Mouse (Mus musculus) cerebellum, postnatal 25 days (tissue): Measurements from ENCODE around the gene Bbc3.
"Not testable (repeated sequence)": the region's sequence is repeated elsewhere in the genome, so short reads cannot be mapped to it uniquely, and the experiment has no call there.

ENCODE experiments used
- DNase-seq, 2 experiments: peaks; one replicate each; pipeline ENCODE4 v3.0.0; 2021; ENCODE audit warnings: mixed read lengths in 2 of 2

Gene Bbc3

DNA sequence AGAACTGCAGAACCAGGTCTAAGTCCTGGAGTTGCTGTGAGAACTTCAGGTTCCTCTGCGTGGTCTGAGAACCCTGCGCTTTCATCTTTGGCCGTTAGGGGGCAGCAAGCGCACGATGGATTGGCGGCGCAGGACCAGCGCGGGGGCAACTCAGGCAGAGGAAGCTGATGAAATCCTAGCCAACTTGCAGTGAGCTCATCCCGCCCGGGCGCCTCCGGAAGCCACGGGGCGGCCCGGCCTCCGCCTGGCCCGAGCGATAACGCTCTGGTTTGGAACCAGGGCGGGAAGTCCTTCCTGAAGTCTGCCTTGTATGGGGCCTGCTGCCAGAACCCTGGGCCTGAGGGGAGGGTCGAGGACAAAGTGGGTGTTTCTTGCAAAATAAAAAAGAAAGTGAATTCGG is 13.4 kb upstream of the Bbc3 start:
- peak; percentile 98 for DNase-seq

DNA sequence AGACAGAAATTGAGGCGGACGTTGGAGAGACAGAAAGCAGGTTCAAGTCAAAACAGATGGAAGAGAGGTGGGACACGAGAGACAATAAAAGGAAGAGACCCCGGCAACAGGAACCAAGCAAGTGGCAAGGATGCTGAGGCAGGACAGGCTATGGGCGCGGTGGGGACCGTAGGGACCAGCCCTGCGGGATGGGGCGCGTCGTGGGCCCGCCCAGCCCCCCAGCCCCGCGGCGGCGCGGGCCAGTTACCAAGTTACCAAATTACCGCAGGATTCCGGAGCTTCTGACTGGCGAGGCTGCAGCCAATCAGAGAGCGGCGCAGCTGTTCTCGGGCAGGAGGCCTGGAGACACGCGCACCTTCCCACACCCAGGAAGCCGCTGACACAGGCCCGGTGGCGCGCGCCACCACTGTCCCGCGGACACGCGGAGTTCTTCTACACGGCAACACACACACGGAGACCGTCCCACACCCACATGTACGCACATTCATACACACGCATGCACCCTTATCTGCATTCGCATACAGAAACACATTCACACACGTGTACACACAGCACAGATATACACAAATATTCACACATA is 12.8 kb upstream of the Bbc3 start:
- peak; percentile 90 to 92 for DNase-seq

DNA sequence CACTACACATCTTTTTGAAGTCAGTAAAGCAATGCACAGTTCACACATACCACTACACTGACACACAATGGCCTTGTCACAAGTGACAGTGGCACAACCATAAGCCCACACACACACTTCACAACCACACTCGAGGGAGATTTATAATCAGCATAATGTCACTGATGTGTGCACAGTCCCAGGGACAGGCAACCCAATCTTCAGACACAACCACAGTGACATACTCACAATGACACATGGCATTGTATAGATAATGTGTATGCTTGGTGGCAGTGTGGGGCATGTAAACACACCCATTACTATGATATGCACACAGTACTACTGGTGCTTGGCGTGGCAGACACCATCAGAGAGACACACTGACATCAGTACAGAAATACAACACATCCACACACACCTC is 12.0 kb upstream of the Bbc3 start:
- DNase-seq = no peak

DNA sequence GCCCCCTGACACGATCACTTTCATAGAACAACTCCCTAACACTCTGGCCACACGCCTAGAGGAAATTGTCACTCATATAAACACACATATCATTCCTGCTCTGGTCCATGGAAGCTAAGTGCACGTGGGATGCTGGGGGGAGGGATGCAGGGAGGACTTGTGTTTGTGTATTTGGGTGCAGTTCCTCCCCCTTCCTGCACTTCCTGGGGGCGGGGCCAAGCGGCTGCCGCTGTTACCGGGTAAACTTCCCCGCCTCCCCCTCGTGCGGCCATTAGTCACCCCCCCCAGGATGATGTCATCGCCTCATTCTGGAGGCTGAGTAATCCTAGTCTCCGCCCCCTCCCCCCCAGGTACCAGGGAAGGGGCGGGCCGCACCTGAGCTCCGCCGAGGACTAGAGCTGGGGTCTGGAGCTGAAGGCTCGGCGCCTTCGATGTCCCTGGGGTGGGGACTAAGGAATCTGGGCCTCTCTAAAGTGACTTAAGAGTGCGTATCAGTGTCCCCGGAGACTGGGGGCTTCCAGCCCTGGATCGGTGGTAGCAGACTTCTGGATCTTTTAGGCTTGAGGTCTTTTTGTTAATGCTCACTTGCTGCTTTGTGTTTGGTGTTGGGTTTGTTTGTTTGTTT is 11.3 kb upstream of the Bbc3 start:
- peak; percentile 90 to 98 for DNase-seq

DNA sequence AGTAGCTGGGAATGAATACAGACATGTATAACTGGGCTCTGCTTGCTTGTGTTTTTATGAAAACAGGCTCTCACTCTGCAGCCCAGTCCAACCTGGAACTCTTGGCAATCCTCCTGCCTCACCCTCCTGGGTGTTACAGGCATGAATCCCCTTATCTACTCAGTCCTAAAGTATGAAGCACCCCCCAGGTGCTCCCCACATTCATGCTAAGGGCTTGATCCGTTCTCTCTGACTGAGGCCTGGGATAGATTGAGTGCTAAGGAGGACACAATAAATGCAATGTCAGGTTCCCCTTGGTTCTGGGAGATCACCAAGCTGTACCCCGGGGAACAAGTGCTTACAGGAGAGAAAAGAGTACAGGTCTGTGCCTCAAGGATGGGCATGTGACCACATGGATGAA is 10.6 kb upstream of the Bbc3 start:
- DNase-seq = no peak

DNA sequence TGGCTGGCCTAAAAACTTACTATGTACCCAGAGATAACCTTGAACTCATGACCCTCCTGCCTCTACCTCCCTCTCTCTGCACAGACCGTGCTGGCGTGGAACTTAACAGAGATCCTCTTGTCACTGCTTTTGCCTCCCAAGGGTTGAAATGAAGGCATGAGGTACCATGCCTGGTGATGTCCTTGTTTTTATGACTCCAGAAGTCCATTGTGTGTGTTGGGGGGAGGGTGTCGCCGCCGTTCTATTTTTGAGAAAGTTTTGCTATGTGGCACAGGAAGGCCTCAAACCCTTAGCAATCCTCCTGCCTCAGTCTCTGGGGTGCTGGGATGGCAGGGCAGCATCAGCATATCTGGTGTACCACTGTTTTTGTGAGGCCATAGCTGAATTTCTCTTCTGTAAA is 9.3 kb upstream of the Bbc3 start:
- no peak for DNase-seq

DNA sequence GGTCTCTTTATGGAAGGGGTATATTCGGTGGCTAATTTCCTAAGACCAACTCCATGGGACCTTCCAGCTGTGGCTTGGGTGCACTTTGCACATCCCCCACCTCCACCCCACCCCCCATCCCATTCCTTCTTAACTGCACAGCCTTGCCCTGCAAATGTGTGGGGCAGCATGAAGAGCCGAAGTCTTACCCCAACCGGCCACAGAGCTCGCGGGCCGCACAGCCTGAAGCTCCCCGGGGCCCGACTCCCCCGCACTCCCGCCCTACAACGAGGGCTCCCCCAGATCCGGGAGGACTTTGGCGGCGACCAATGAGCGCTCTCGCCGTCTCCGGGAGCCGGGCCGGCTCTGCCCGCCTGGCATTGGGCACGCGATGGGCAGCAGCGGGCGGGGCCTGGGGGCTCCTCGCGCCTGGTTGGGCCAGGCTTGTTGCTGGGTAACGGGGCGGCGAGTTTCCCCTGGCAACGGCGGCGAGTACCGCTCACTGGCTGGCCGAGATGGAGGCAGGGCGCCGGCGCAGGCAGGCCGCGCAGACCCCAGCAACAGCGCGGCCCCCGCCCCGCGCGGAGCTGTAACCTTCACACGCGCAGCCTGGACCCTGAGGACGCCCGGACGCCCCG is 8.7 kb upstream of the Bbc3 start:
- DNase-seq = peak; percentile 97 to 98

DNA sequence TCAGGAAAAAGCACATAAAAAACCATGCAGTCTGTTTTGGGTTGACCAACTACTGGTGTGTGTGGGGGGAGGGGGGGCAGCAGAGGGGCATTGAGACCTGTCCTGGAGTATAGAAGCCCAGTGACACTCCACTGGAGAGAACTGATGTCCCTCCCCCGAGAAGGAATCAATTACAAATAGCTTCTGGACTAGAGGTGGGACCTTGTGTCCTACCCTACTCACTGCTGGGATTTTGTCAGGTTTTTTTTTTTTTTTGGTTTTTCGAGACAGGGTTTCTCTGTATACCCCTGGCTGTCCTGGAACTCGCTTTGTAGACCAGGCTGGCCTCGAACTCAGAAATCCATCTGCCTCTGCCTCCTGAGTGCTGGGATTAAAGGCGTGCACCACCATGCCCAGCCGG is 1.1 kb upstream of the Bbc3 start:
- DNase-seq = not testable (repeated sequence)

DNA sequence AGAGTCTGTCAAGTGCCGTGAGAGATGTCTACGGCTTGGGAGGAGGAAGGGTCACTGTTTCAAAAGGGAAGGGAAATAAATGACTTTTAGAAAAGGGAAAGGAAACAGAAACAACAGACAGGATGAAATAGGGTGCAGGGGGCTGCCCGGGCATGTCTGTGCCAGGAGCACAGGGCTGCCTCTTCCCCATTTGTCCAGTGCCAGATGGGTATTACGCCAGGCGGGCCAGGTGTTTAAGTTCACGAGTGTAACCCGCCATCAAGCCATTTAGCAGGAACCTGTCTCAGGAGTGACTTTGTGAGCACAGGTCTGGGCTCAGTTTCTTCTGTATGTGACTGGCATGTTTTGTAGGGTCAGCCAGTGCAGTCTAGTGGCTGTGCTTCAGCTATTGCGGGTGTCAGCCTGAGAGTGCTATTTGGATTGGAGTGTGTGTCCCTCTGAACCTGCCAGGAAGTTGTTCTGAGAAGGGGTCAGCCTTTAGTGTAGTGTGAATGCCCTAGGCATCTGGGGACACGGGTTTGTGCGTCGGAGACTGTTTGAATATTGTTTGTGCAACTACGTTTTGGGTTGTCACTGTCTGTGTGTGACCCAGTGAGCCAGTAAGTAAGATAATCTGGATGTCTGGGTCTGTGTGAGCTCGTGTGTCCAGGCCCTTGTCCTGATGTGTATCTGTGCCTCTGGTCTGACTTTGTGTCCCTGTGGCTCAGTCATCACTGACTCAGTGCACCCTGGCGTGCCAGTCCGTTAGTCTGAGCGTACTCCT is 543 bp downstream of the Bbc3 start:
- peak in 1 of 2 experiments; percentile 20 for DNase-seq

DNA sequence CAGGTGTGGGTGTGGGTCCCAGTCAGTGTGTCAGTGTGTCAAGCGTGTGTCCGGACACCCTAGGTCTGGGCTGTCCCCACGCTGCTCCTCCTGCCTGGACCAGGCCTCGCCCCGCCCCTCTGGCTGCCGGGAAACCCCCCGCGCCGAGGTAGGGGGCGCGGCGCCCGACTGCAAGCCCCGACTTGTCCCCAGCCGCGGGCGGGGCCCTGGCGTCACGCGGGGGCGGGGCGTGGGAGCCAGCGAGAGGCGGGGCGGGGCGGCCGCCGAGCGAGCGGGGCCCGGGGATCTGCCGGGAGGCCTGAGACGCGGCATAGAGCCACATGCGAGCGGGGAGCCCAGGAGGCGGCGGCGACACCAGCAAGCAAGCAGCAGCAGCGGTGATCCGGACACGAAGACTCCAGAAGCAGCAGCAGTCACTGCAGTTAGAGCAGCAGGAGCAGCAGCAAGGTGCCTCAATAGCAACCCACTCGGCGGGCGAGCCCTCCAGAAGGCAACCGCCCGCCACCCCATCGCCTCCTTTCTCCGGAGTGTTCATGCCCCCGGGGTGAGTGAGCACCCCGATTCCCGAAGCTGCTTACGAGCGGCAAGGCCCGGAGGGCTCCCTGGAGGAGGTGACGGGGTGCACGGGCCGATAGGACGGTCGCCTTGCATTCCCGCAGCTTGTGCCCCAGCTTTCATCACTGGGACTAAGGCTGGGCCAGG is 1.3 kb downstream of the Bbc3 start:
- DNase-seq = peak; percentile 92 to 95

DNA sequence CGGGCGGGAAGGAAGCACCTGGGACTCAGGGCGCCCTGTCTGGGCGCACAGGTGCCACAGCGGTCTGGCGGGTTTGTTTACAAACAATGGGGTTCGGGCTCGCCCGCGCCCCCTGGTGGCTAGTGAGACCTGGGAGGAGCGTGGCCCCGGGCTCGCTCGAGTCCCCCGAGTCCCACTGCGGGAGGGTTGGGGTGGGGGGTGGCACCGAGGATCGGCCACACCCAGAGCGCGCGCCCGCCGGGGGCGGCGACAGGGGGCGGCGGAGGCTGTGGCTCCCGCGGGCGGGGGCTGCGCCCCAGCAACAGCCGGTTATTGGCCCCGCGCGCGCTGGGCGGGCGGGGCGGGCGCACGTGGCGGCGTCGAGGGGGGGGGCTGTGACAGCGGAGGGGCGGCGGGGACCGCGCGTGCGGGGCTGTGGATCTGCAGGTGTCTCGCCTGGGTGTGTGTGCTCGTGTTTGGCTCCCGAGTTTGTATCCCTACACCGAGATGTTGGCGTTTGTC is 1.9 kb downstream of the Bbc3 start:
- DNase-seq = peak; percentile 90 to 92

DNA sequence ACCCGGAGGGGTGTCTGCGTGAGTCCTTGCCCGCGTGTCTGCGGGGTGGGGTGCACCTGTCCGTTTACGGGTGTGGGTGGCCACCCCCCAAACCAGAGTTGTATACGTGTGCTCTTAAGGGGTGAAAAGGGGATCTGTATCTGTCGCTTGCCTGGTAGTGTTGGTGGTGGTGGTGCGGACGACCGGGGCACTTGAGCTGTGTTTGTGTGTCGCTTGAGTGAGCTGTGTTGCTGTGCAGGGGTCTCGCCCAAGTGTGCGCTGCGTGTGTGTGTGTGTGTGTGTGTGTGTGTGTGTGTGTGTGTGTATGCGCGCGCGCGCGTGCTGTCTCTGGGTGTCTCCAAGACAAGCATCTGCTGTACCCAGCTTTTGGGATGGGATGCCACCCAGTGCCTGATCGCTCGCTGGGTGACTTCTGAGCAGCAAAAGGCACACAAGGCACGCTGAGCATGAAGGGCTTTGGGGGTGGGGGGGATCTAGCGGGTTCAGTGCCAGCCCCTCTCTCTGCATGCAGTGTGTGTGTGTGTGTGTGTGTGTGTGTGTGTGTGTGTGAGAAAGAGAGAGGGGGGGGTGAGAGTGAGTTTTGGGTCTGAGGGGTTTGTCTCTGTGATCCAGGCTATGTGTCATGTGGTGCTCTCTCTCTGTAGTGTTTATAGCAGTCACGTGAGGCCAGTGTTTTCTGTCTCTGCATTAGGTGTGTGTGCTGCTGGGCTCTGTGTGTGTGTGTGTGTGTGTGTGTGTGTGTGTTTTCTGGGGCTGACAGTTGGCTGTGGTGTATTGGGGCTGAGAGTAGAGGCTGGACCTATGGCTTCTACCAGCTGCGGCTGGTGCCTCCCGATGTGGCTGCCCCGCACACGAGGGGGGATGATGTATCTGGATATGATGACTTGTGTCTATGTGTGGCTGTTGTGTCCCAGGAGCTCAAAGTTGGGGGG is 2.6 kb downstream of the Bbc3 start:
- DNase-seq = peak; percentile 65 to 70

DNA sequence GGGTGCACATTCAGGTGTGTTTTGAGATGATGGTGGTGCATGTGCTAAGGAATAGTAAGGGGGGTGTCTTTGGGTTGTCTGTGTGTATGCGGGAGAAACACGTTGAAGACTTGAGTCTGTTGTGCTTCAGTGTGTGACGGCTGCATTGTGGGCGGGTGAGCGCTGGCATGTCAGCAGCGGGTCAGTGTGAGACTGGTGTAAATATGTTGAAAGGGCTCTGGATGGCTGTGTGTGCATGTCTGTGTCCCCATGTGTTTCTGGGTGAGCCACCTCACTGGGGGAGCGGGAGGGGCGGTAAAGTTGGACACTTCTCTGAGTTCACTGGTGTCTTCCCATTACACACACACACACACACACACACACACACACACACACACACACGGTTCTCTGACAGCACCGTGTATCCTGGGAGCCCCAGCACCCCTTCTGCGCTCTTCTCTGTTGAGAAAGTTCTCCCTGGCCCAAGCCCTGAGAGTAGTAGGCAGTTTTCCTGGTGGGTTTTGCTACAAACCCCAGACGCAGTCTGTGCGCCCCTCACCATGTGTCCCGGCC is 3.3 kb downstream of the Bbc3 start:
- DNase-seq = peak; percentile 50 to 51

DNA sequence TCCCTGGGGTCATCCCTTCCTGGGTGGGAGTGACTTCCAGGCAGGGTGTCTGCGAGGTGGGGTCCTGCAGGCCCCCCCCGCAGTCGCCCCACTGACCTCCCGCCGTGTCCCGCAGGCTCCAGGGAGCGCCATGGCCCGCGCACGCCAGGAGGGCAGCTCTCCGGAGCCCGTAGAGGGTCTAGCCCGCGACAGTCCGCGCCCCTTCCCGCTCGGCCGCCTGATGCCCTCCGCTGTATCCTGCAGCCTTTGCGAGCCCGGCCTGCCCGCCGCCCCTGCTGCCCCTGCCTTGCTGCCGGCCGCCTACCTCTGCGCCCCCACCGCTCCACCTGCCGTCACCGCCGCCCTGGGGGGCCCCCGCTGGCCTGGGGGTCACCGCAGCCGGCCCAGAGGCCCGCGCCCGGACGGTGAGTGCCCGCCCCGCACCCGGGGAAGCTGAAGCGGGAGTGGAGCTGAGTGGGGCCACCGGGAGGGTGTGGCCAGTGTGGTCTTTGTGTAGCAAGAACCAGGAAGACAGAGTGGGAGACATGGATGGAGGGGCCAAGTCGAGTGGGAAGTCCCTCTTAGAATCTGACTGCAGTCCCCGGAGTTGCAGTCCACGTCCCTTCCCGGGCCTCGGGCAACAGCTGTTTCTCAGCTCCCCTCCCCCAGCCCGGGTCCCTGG is 3.9 kb downstream of the Bbc3 start:
- DNase-seq = peak; percentile 42 to 52

DNA sequence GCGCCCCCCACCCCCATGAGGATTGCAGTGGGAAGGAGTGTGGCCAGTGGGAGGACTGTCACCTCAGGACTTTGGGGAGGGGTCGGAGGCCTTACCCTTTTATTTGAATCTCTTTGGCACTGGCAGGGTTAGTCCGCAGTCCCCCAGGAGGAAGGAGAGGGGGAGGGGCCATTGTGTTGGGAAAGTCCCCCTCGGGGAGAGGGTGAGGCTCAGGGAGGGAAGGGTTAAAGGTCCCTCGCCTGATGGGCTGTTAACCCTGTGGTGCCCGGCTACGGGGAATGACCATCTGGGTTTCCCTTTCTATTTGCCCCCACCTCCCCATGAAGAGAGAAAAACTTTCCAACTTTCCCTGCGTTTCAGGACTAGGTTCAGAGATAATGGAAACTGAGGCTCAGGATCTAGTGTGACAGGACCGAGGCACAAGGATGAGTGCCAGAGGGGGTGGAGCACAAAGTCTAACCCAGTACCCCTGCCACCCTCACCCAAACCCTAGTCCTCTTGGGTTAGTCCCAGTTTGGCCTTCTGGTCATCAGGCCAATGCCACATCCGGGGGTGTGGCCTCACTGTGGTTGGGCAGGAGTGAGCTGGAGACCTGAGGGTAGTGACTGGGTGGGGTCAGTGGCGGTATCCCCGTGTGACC is 4.6 kb downstream of the Bbc3 start:
- DNase-seq = peak; percentile 38 to 62

DNA sequence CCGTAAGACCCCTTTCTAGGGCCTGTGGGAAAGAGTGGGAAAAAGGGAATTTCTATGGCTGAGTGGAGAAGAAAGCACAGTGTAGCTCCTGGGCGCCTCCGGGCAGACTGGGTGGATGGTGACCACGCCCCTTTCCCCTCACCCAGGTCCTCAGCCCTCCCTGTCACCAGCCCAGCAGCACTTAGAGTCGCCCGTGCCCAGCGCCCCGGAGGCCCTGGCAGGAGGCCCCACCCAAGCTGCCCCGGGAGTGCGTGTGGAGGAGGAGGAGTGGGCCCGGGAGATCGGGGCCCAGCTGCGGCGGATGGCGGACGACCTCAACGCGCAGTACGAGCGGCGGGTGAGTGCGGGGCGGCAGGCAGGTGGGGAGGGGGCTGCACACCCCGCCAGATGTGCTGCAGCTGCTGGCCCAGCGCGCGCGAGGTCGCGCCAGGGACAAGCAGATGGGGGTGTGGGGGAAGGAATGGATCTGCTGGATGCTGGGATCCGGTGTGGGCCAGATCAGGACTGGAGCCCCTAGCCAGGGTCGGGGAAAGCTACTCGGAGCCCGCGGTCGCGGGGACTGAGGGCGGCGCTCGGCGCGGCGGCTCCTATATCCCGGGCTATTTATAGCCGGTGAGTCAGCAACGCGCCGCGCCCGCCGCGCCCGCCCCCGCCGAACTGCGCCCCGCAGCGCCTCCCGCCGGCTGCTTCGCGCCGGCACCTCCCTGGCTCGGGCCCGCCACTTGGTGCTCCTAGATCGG is 5.5 kb downstream of the Bbc3 start:
- DNase-seq = peak; percentile 89 to 94

DNA sequence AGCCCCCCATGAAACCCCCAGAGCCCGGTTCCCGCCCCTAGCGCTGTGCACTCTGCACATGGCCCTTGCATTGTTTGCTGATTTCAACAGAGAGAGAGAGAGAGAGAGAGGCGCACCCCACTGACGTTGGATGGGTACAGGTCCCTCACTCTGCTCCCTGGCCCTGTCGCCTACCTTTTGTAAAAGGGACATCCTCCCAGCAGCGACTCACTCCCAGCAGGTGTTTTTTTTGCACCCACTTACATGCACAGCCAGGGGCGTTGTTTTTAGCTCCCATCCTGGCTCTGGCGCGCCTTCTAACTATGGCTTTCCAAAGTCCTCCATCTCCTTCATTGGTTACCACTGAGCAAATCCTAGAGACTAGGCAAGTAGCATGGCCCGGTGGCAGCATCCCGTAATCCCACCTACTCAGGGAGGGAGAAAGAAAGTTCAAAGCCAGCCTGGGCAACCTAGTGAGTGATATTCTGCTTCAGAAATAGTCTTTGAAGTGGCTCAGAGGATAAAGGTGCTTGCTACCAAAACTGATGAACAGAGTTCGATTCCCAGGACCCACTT is 6.1 kb downstream of the Bbc3 start:
- DNase-seq = no peak

DNA sequence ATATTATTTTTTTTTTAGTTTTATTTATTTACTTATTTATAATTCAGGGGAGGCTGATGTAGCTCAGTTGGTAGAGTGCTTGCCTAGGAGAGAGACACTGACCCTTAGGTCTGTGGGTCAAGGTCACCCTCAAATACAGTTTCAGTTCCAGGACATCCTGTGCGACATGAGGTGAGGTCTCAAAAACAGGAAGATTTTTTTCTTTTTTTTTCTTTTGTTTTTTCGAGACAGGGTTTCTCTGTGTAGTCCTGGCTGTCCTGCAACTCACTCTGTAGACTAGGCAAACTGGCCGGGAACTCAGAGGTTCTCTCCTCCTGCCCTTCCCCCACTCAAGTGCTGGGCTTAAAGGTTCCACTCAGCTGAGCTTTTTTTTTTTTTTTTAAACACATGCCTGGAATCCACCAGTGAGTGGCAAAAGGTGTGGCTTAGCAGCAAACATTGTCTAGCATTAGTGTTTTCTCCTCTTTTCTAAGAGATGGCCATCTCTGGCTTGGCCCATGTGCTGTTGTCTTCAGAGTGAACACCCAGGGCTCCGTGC is 7.1 kb downstream of the Bbc3 start:
- DNase-seq = no peak

DNA sequence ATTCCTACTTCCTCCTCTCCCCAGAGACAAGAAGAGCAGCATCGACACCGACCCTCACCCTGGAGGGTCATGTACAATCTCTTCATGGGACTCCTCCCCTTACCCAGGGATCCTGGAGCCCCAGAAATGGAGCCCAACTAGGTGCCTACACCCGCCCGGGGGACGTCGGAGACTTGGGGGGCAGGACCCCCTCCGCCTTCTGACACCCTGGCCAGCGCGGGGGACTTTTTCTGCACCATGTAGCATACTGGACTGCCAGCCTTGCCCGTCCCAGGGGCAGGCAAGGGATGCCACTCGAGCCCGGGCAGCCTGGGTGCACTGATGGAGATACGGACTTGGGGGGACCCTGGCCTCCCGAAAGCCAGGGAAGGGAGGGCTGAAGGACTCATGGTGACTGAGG is 8.9 kb downstream of the Bbc3 start:
- no peak for DNase-seq
